Mouse (Mus musculus): ENCODE results near the gene Gm10972.
"Not testable (repeated sequence)": the region's sequence is repeated elsewhere in the genome, so short reads cannot be mapped to it uniquely, and the experiment has no call there.

The Gm10972 gene

GRCm38 (mm10) chr3:94642495-94643162 lies at the start of gene Gm10972:
TSS of gene Gm10972 (plus strand) at chr3:94643112.
- DNase-seq = not testable (repeated sequence)

- DNase-seq = no peak
Measured at GRCm38 (mm10) chr3:94595871-94596287, 47.0 kb upstream of the Gm10972 start.

- DNase-seq = no peak
Measured at GRCm38 (mm10) chr3:94597224-94597779, 45.6 kb upstream of the Gm10972 start.

GRCm38 (mm10) chr3:94601959-94602358 lies 41.0 kb upstream of the Gm10972 start:
- DNase-seq = peak; percentile 77

GRCm38 (mm10) chr3:94609621-94610020 lies 33.3 kb upstream of the Gm10972 start:
- DNase-seq = no peak

GRCm38 (mm10) chr3:94610581-94610980 lies 32.3 kb upstream of the Gm10972 start:
- peak; percentile 34 for DNase-seq

GRCm38 (mm10) chr3:94611343-94611742 lies 31.6 kb upstream of the Gm10972 start:
- DNase-seq = no peak

GRCm38 (mm10) chr3:94611834-94612233 lies 31.1 kb upstream of the Gm10972 start:
- DNase-seq = no peak

- no peak for DNase-seq
Measured at GRCm38 (mm10) chr3:94612274-94612673, 30.6 kb upstream of the Gm10972 start.

GRCm38 (mm10) chr3:94613258-94613878 lies 29.5 kb upstream of the Gm10972 start:
- DNase-seq = no peak

- DNase-seq = peak; percentile 47
Measured at GRCm38 (mm10) chr3:94616717-94617116, 26.2 kb upstream of the Gm10972 start.

GRCm38 (mm10) chr3:94621740-94622507 lies 21.0 kb upstream of the Gm10972 start:
- no peak for DNase-seq

- DNase-seq = no peak
Measured at GRCm38 (mm10) chr3:94622550-94622949, 20.4 kb upstream of the Gm10972 start.

GRCm38 (mm10) chr3:94624281-94624680 lies 18.6 kb upstream of the Gm10972 start:
- DNase-seq = no peak

GRCm38 (mm10) chr3:94628712-94629111 lies 14.2 kb upstream of the Gm10972 start:
- no peak for DNase-seq

- DNase-seq = no peak
Measured at GRCm38 (mm10) chr3:94629876-94630275, 13.0 kb upstream of the Gm10972 start.

- DNase-seq = no peak
Measured at GRCm38 (mm10) chr3:94648755-94649590, 6.1 kb downstream of the Gm10972 start.

- peak; percentile 13 for DNase-seq
Measured at GRCm38 (mm10) chr3:94650409-94650808, 7.5 kb downstream of the Gm10972 start.

- DNase-seq = not testable (repeated sequence)
Measured at GRCm38 (mm10) chr3:94653967-94654366, 11.1 kb downstream of the Gm10972 start.

- DNase-seq = not testable (repeated sequence)
Measured at GRCm38 (mm10) chr3:94657852-94658739, 15.2 kb downstream of the Gm10972 start.

GRCm38 (mm10) chr3:94658740-94659095 lies 15.8 kb downstream of the Gm10972 start, which contains the start of gene Tuft1:
TSS of gene Tuft1 (minus strand) at chr3:94658872.
- DNase-seq = peak; percentile 84

All from kidney, postnatal 10 days (tissue).